Mouse (Mus musculus) heart, adult 2 months (tissue): ENCODE measurements around the gene Perm1.

Experiments
- EP300 ChIP-seq: fragments of 200-500 bp; IDR thresholded peaks from 2 replicates; pipeline ENCODE4 v1.6.1; 2011; ENCODE audit warnings: low read depth, low read length, control low read depth; ENCODE audit not compliant: insufficient read depth
- POLR2A ChIP-seq: fragments of 200-500 bp; IDR thresholded peaks from 2 replicates; pipeline ENCODE4 v1.6.1; 2011; ENCODE audit warnings: mild to moderate bottlenecking, low read depth, low read length, control low read depth; ENCODE audit not compliant: insufficient read depth

- TF ChIP-seq POLR2A (peak; percentile 71; the same call in 1 of the 2 replicates), EP300 (no peak)
These were observed 12.7 kb upstream of the Perm1 start, which contains the start of gene AW011738 for GRCm38 (mm10) chr4:156203001-156203412.
